Mouse (Mus musculus) hindbrain, embryonic 10.5 days (tissue): ENCODE measurements around the gene Prrx2. TPM values are rescaled to one million over a fixed set of nuclear protein-coding genes. Genes with fewer than 3 reads are reported as not detected.

Source experiments
- DNase-seq: peaks from one replicate; pipeline ENCODE4 v3.0.0-alpha.2; 2017; ENCODE audit warnings: low spot score
- H3K27ac ChIP-seq: fragments of 300-500 bp; sonication (generic); 2 replicates; pipeline ENCODE4 v1.5.1; 2016; ENCODE audit warnings: mild to moderate bottlenecking, moderate library complexity
- H3K27me3 ChIP-seq: fragments of 300-500 bp; sonication (generic); 2 replicates; pipeline ENCODE4 v1.6.1; 2016; ENCODE audit warnings: mild to moderate bottlenecking; ENCODE audit not compliant: poor library complexity, insufficient read depth, severe bottlenecking
- H3K36me3 ChIP-seq: fragments of 300-500 bp; sonication (generic); 2 replicates; pipeline ENCODE4 v1.6.1; 2016; ENCODE audit warnings: mild to moderate bottlenecking, moderate library complexity
- H3K4me1 ChIP-seq: fragments of 300-500 bp; sonication (generic); replicated peaks from 2 replicates; pipeline ENCODE4 v1.6.1; 2016; ENCODE audit warnings: mild to moderate bottlenecking
- H3K4me3 ChIP-seq: fragments of 300-500 bp; sonication (generic); 2 replicates; pipeline ENCODE4 v1.5.1; 2016; ENCODE audit warnings: mild to moderate bottlenecking, moderate library complexity
- H3K9me3 ChIP-seq: fragments of 300-500 bp; sonication (generic); 2 replicates; pipeline ENCODE4 v1.6.1; 2016; ENCODE audit warnings: mild to moderate bottlenecking, moderate library complexity
- WGBS: fragments of 180-500 bp; shearing (Covaris S2); methylation state at CpG from one replicate; pipeline ENCODE4 v1.1.7; 2016; 5-methylcytosine and 5-hydroxymethylcytosine counted together
- polyA plus RNA-seq: library from polyadenylated mRNA; unstranded; fragments of >200 nt; fragmentation: Nextera tagmentation; extraction: Ambion mirVana; gene quantifications from 2 replicates; pipeline ENCODE4 v1.2.1, GENCODE M21; 2016

Gene Prrx2
- polyA plus RNA-seq, 1 experiment from 2014 or later: 40.6 TPM

GRCm38 (mm10) chr2:30859782-30860181, 25.0 kb downstream of the Prrx2 start:
- no peaks in the 10 kb centered on the region for H3K36me3 ChIP-seq
- no peak overlapping the region for H3K4me3 ChIP-seq
- no peak for DNase-seq
- peaks cover 20% of the 10 kb centered on the region for H3K27me3 ChIP-seq
- H3K9me3 ChIP-seq: no peaks in the 10 kb centered on the region
- no peak overlapping the region for H3K27ac ChIP-seq
- peaks cover 62% of the 10 kb centered on the region for H3K4me1 ChIP-seq
- 82% methylated on average over 5 of the region's 5 CpGs for WGBS

GRCm38 (mm10) chr2:30862081-30862480, 27.3 kb downstream of the Prrx2 start:
- Histone ChIP-seq H3K4me1 (peaks cover 62% of the 10 kb centered on the region), H3K27me3 (peaks cover 34% of the 10 kb centered on the region), H3K4me3 (no peak overlapping the region), H3K27ac (no peak overlapping the region), H3K36me3 (no peaks in the 10 kb centered on the region), H3K9me3 (no peaks in the 10 kb centered on the region)
- DNase-seq: no peak
- WGBS: 66% methylated on average over 4 of the region's 4 CpGs

GRCm38 (mm10) chr2:30863574-30863973, 28.8 kb downstream of the Prrx2 start:
- peaks cover 50% of the 10 kb centered on the region for H3K4me1 ChIP-seq
- 74% methylated on average over 9 of the region's 9 CpGs for WGBS
- H3K4me3 ChIP-seq: no peak overlapping the region
- H3K36me3 ChIP-seq: no peaks in the 10 kb centered on the region
- no peak for DNase-seq
- H3K9me3 ChIP-seq: no peaks in the 10 kb centered on the region
- peaks cover 34% of the 10 kb centered on the region for H3K27me3 ChIP-seq
- H3K27ac ChIP-seq: peak overlapping the region; percentile 25; the same call in 1 of the 2 replicates

GRCm38 (mm10) chr2:30864968-30865381, 30.2 kb downstream of the Prrx2 start:
- Histone ChIP-seq H3K4me1 (peaks cover 44% of the 10 kb centered on the region), H3K36me3 (no peaks in the 10 kb centered on the region), H3K4me3 (peak overlapping the region; percentile 49), H3K27ac (peak overlapping the region; percentile 77), H3K27me3 (peaks cover 34% of the 10 kb centered on the region), H3K9me3 (no peaks in the 10 kb centered on the region)
- peak; percentile 43 for DNase-seq
- WGBS: 3% methylated on average over 35 of the region's 35 CpGs

GRCm38 (mm10) chr2:30865426-30865825, 30.7 kb downstream of the Prrx2 start:
- WGBS: 59% methylated on average over 3 of the region's 3 CpGs
- H3K36me3 ChIP-seq: no peaks in the 10 kb centered on the region
- H3K4me1 ChIP-seq: peaks cover 43% of the 10 kb centered on the region
- H3K27me3 ChIP-seq: peaks cover 34% of the 10 kb centered on the region
- peak overlapping the region; percentile 77 for H3K27ac ChIP-seq
- DNase-seq: no peak
- H3K9me3 ChIP-seq: no peaks in the 10 kb centered on the region
- peak overlapping the region; percentile 49; the same call in 1 of the 2 replicates for H3K4me3 ChIP-seq

- Histone ChIP-seq H3K4me3 (no peak overlapping the region), H3K36me3 (no peaks in the 10 kb centered on the region), H3K27ac (no peak overlapping the region), H3K4me1 (peaks cover 40% of the 10 kb centered on the region), H3K27me3 (0 out of 2 replicates have a peak, but pooled peaks cover 5% of the 10 kb centered on the region), H3K9me3 (no peaks in the 10 kb centered on the region)
- WGBS: 67% methylated on average over 8 of the region's 8 CpGs
- DNase-seq: no peak
These were observed 36.1 kb downstream of the Prrx2 start for GRCm38 (mm10) chr2:30870863-30871262.

GRCm38 (mm10) chr2:30872669-30873068, 37.9 kb downstream of the Prrx2 start:
- Histone ChIP-seq H3K4me1 (peaks cover 50% of the 10 kb centered on the region), H3K9me3 (no peaks in the 10 kb centered on the region), H3K36me3 (no peaks in the 10 kb centered on the region), H3K27ac (0 out of 2 replicates have a peak overlapping the region, but pooled peaks have one; percentile 26), H3K4me3 (no peak overlapping the region), H3K27me3 (no peaks in the 10 kb centered on the region)
- 80% methylated on average over 6 of the region's 6 CpGs for WGBS
- no peak for DNase-seq

- no peak overlapping the region for H3K27ac ChIP-seq
- no peak overlapping the region for H3K4me3 ChIP-seq
- peaks cover 13% of the 10 kb centered on the region for H3K36me3 ChIP-seq
- DNase-seq: no peak
- peaks cover 50% of the 10 kb centered on the region for H3K4me1 ChIP-seq
- WGBS: 19% methylated on average over 10 of the region's 10 CpGs
- no peaks in the 10 kb centered on the region for H3K9me3 ChIP-seq
- H3K27me3 ChIP-seq: no peaks in the 10 kb centered on the region
These were observed 39.7 kb downstream of the Prrx2 start for GRCm38 (mm10) chr2:30874445-30874844.

- DNase-seq: no peak
- H3K36me3 ChIP-seq: peaks cover 18% of the 10 kb centered on the region
- H3K4me3 ChIP-seq: no peak overlapping the region
- no peaks in the 10 kb centered on the region for H3K9me3 ChIP-seq
- H3K27me3 ChIP-seq: no peaks in the 10 kb centered on the region
- H3K27ac ChIP-seq: peak overlapping the region; percentile 74
- WGBS: 59% methylated on average over 7 of the region's 7 CpGs
- H3K4me1 ChIP-seq: peaks cover 50% of the 10 kb centered on the region
These were observed 40.3 kb downstream of the Prrx2 start for GRCm38 (mm10) chr2:30875096-30875495.

- no peak overlapping the region for H3K4me3 ChIP-seq
- no peak for DNase-seq
- no peaks in the 10 kb centered on the region for H3K9me3 ChIP-seq
- H3K27me3 ChIP-seq: no peaks in the 10 kb centered on the region
- 32% methylated on average over 11 of the region's 11 CpGs for WGBS
- H3K4me1 ChIP-seq: peaks cover 48% of the 10 kb centered on the region
- H3K36me3 ChIP-seq: peaks cover 18% of the 10 kb centered on the region
- H3K27ac ChIP-seq: peak overlapping the region; percentile 74
These were observed 41.1 kb downstream of the Prrx2 start for GRCm38 (mm10) chr2:30875621-30876432.

GRCm38 (mm10) chr2:30879481-30879880, 44.7 kb downstream of the Prrx2 start:
- Histone ChIP-seq H3K4me1 (peaks cover 24% of the 10 kb centered on the region), H3K4me3 (no peak overlapping the region), H3K9me3 (no peaks in the 10 kb centered on the region), H3K36me3 (peaks cover 22% of the 10 kb centered on the region), H3K27ac (no peak overlapping the region), H3K27me3 (no peaks in the 10 kb centered on the region)
- no peak for DNase-seq
- 93% methylated on average over 15 of the region's 15 CpGs for WGBS

GRCm38 (mm10) chr2:30881215-30881614, 46.4 kb downstream of the Prrx2 start:
- Histone ChIP-seq H3K9me3 (0 out of 2 replicates have a peak, but pooled peaks cover 2% of the 10 kb centered on the region), H3K27me3 (no peaks in the 10 kb centered on the region), H3K4me1 (peaks cover 14% of the 10 kb centered on the region), H3K4me3 (no peak overlapping the region), H3K27ac (no peak overlapping the region; the same call in 1 of the 2 replicates), H3K36me3 (peaks cover 29% of the 10 kb centered on the region)
- 85% methylated on average over 7 of the region's 7 CpGs for WGBS
- DNase-seq: no peak

- Histone ChIP-seq H3K27ac (no peak overlapping the region), H3K27me3 (no peaks in the 10 kb centered on the region), H3K9me3 (0 out of 2 replicates have a peak, but pooled peaks cover 2% of the 10 kb centered on the region), H3K4me1 (0 out of 2 replicates have a peak, but pooled peaks cover 13% of the 10 kb centered on the region), H3K36me3 (peaks cover 11% of the 10 kb centered on the region), H3K4me3 (no peak overlapping the region)
- no peak for DNase-seq
- WGBS: 93% methylated on average over 4 of the region's 4 CpGs
These were observed 50.1 kb downstream of the Prrx2 start for GRCm38 (mm10) chr2:30884852-30885373.
